ENCODE assay signal across 21 mouse cellular contexts in genomic region chrX:106030176-106030575, GRCm38 (mm10). TPM values are rescaled to one million over a fixed set of nuclear protein-coding genes. Genes with fewer than 3 reads are reported as not detected.
DNase-seq lines count a peak whose midpoint lies in the region; ATAC-seq and TF ChIP-seq lines count a peak whose summit lies in the region.
"Had no signal": no experiment of that assay in that cellular context is flagged by ENCODE, and none has a peak within 500 bp of the region (broad histone marks: within the 10 kb centered on the region; RNA-seq: fewer than 3 reads in every experiment).

No protein-coding gene starts in this region.

- TF ChIP-seq CTCF in CH12.LX (conservative IDR thresholded peaks at IDR 0.05 in 1 of 2, IDR thresholded peaks at IDR 0.05 in 1 of 2; ENCODE audit: low read depth in 2 of 2, low read length in 2 of 2) = no peak

- TF ChIP-seq RAD21 in CH12.LX (IDR thresholded peaks at IDR 0.05; ENCODE audit: low read depth, low read length) = no peak

- in situ Hi-C loops in CH12.LX (cut with MboI; ENCODE audit: low pct_ligation_motif_present, low pct_unique_long_range_greater_than_20kb, low sequenced_read_pairs) = no loop called here

- H3K4me1 ChIP-seq in liver, embryonic 13.5 days (replicated peaks) = peaks cover 17% of the 10 kb centered on the region; the same call in 1 of the 2 replicates
- H3K4me1 ChIP-seq in neural tube, embryonic 13.5 days (replicated peaks) = peaks cover 27% of the 10 kb centered on the region
- H3K4me1 ChIP-seq in neural tube, embryonic 15.5 days = peaks cover 4% of the 10 kb centered on the region; the same call in 1 of the 2 replicates
- peaks cover 0 to 18% of the 10 kb centered on the region in 2 experiments; a peak in 2 of 4 replicates for H3K4me1 ChIP-seq in CH12.LX (ENCODE audit: control insufficient read depth in 1 of 2, insufficient read depth in 2 of 2)
- H3K4me1 ChIP-seq: embryonic facial prominence, embryonic 13.5 days; heart, embryonic 12.5 days had no signal

- no peak for DNase-seq in liver, embryonic 13.5 days
- no peak for DNase-seq in liver
- DNase-seq in CH12.LX (ENCODE audit: extremely low read depth) = no peak
- DNase-seq in embryo, embryonic 10.5 days (ENCODE audit: low spot score) = no peak
- no peak for DNase-seq in urinary bladder, adult 2 months (ENCODE audit: low spot score)
- DNase-seq: adrenal gland, postnatal 36 days; B cell, adult 2 months; cerebellum, adult 11-12 months; cerebellum, adult 9-10 months; cerebellum, postnatal 25 days; forebrain, postnatal 0 days; gastrocnemius, postnatal 14 days had no signal

- H3K4me3 ChIP-seq in liver, embryonic 13.5 days (replicated peaks) = no peak overlapping the region
- no peak overlapping the region for H3K4me3 ChIP-seq in neural tube, embryonic 13.5 days
- H3K4me3 ChIP-seq in neural tube, embryonic 15.5 days (replicated peaks) = no peak overlapping the region
- H3K4me3 ChIP-seq in CH12.LX (replicated peaks in 1 of 3; ENCODE audit: low read depth in 2 of 3, low read length in 2 of 3, poor library complexity in 1 of 3) (peak overlapping the region in 1 of 3 experiments; percentile 8), macrophage (ENCODE audit: inconsistent target) (no peak overlapping the region)
- H3K4me3 ChIP-seq: embryonic facial prominence, embryonic 13.5 days; forebrain, embryonic 12.5 days; heart, embryonic 12.5 days; hindbrain, embryonic 10.5 days had no signal

- dilution Hi-C loops in CH12.LX (cut with MboI; ENCODE audit: extremely low pct_ligation_motif_present, extremely low pct_unique_long_range_greater_than_20kb, low sequenced_read_pairs) = no loop called here

- WGBS in liver, embryonic 13.5 days (ENCODE audit: insufficient replicate concordance) = 62% methylated on average over 5 of the region's 5 CpGs
- 81% methylated on average over 5 of the region's 5 CpGs for WGBS in neural tube, embryonic 13.5 days
- WGBS in neural tube, embryonic 15.5 days = 76% methylated on average over 5 of the region's 5 CpGs
- WGBS in macrophage (ENCODE audit: missing documents) = 83% methylated on average over 5 of the region's 5 CpGs

- ATAC-seq in liver, embryonic 13.5 days (ENCODE audit: low read depth) = no peak
- no peak for ATAC-seq in neural tube, embryonic 13.5 days (ENCODE audit: low read depth)
- no peak for ATAC-seq in neural tube, embryonic 15.5 days (ENCODE audit: low FRiP score)
- ATAC-seq: CD4-positive, CD25-positive, alpha-beta regulatory T cell, adult 4 months; forebrain, postnatal 0 days had no signal

- no peak for TF ChIP-seq EP300 in CH12.LX (IDR thresholded peaks at IDR 0.05; ENCODE audit: low read length)

- no peaks in the 10 kb centered on the region for H3K27me3 ChIP-seq in liver, embryonic 13.5 days
- no peaks in the 10 kb centered on the region for H3K27me3 ChIP-seq in neural tube, embryonic 13.5 days
- H3K27me3 ChIP-seq in neural tube, embryonic 15.5 days (replicated peaks) = no peaks in the 10 kb centered on the region
- H3K27me3 ChIP-seq in CH12.LX (replicated peaks) = no peaks in the 10 kb centered on the region
- H3K27me3 ChIP-seq: heart, embryonic 12.5 days had no signal

- TF ChIP-seq POLR2A in CH12.LX (IDR thresholded peaks at IDR 0.05; ENCODE audit: low read depth, low read length) = no peak

- H3K79me2 ChIP-seq in CH12.LX (replicated peaks; ENCODE audit: control insufficient read depth, extremely low read depth, insufficient read depth, poor library complexity, severe bottlenecking) (peaks cover 26% of the 10 kb centered on the region), macrophage (ENCODE audit: inconsistent target) (peaks cover 76% of the 10 kb centered on the region)

- H3K9me3 ChIP-seq in liver, embryonic 13.5 days (replicated peaks) = no peaks in the 10 kb centered on the region
- no peaks in the 10 kb centered on the region for H3K9me3 ChIP-seq in neural tube, embryonic 13.5 days
- no peaks in the 10 kb centered on the region for H3K9me3 ChIP-seq in neural tube, embryonic 15.5 days (replicated peaks)
- H3K9me3 ChIP-seq in CH12.LX (replicated peaks; ENCODE audit: low read length) = no peaks in the 10 kb centered on the region
- H3K9me3 ChIP-seq: embryonic facial prominence, embryonic 13.5 days; forebrain, embryonic 12.5 days; heart, embryonic 12.5 days; hindbrain, embryonic 10.5 days had no signal

- H3K36me3 ChIP-seq in liver, embryonic 13.5 days = no peaks in the 10 kb centered on the region
- H3K36me3 ChIP-seq in neural tube, embryonic 13.5 days = no peaks in the 10 kb centered on the region
- H3K36me3 ChIP-seq in neural tube, embryonic 15.5 days = no peaks in the 10 kb centered on the region
- H3K36me3 ChIP-seq in CH12.LX (replicated peaks in 1 of 2; ENCODE audit: control insufficient read depth in 1 of 2, insufficient read depth in 1 of 2, low read length in 1 of 2) = no peaks in the 10 kb centered on the region
- no peaks in the 10 kb centered on the region for H3K36me3 ChIP-seq in macrophage (ENCODE audit: inconsistent target)
- H3K36me3 ChIP-seq: embryonic facial prominence, embryonic 13.5 days; forebrain, embryonic 12.5 days; heart, embryonic 12.5 days; hindbrain, embryonic 10.5 days had no signal

- H3K27ac ChIP-seq in liver, embryonic 13.5 days = no peak overlapping the region
- no peak overlapping the region for H3K27ac ChIP-seq in neural tube, embryonic 13.5 days (replicated peaks)
- H3K27ac ChIP-seq in neural tube, embryonic 15.5 days (replicated peaks) = no peak overlapping the region
- H3K27ac ChIP-seq in CH12.LX (ENCODE audit: insufficient read depth, low read depth) (no peak overlapping the region), macrophage (peak overlapping the region; percentile 43)
- H3K27ac ChIP-seq: embryonic facial prominence, embryonic 13.5 days; forebrain, embryonic 12.5 days; hindbrain, embryonic 10.5 days; hindbrain, embryonic 14.5 days had no signal

- H3K9ac ChIP-seq in liver, embryonic 13.5 days = no peak overlapping the region
- no peak overlapping the region for H3K9ac ChIP-seq in neural tube, embryonic 13.5 days
- H3K9ac ChIP-seq in neural tube, embryonic 15.5 days (replicated peaks) = no peak overlapping the region
- peak overlapping the region; percentile 48; the same call in 1 of the 2 replicates for H3K9ac ChIP-seq in CH12.LX (ENCODE audit: insufficient read depth, low read depth)
- H3K9ac ChIP-seq: embryonic facial prominence, embryonic 13.5 days; forebrain, embryonic 12.5 days; forebrain, postnatal 0 days; heart, embryonic 12.5 days; hindbrain, embryonic 14.5 days had no signal

- 0 out of 2 replicates have a peak overlapping the region, but pooled peaks have one; percentile 14 for H3K4me2 ChIP-seq in liver, embryonic 13.5 days
- peak overlapping the region; percentile 14; the same call in 1 of the 2 replicates for H3K4me2 ChIP-seq in neural tube, embryonic 13.5 days
- H3K4me2 ChIP-seq in neural tube, embryonic 15.5 days = no peak overlapping the region
- H3K4me2 ChIP-seq in CH12.LX (ENCODE audit: insufficient read depth, low read depth, poor library complexity, severe bottlenecking) = peak overlapping the region; percentile 66
- H3K4me2 ChIP-seq: embryonic facial prominence, embryonic 13.5 days; forebrain, embryonic 12.5 days; heart, embryonic 12.5 days; hindbrain, embryonic 14.5 days had no signal

TF ChIP-seq in CH12.LX, 34 proteins besides CTCF, POLR2A, EP300 and RAD21 (continues in another document):
- TF ChIP-seq ZNF384 (IDR thresholded peaks at IDR 0.05; ENCODE audit: low read depth, low read length) = peak; percentile 39; the same call in 1 of the 2 replicates

RNA-seq across cellular contexts. Expression of gene Atp7a, which starts 3.1 kb away (rescaled TPM):
- 6.7 and 8.5 TPM in 2 replicates for polyA plus RNA-seq in liver, embryonic 13.5 days (2015; fragmentation: Nextera tagmentation; extraction: Ambion mirVana)
- 14.8 and 16.2 TPM in 2 replicates for polyA plus RNA-seq in neural tube, embryonic 13.5 days (2015; fragmentation: Nextera tagmentation; extraction: Ambion mirVana)
- 9.5 and 11.8 TPM in 2 replicates for polyA plus RNA-seq in neural tube, embryonic 15.5 days (2015; fragmentation: Nextera tagmentation; extraction: Ambion mirVana)
- total RNA-seq in CH12.LX (2012; rRNA removed) (5.4 and 5.7 TPM in 2 replicates), CH12.LX (2014; rRNA removed) (2.2 and 2.6 TPM in 2 replicates)
- polyA plus RNA-seq in CH12.LX (2012; ENCODE audit: insufficient read length, low read depth) (3.9 and 4.0 TPM in 2 replicates), macrophage (2018) (13.6 to 26.1 TPM (median 17.4 TPM) in 3 replicates)
- 100 to 1,000 TPM in 6 of 26 experiments, 10 to 100 TPM in 20; 48.7 to 129 (median 66.6) TPM for total RNA-seq in macrophage (2018; cell fraction: chromatin; rRNA removed)
- 10 to 100 TPM; 27.7 to 62.0 (median 35.6) TPM for total RNA-seq in macrophage (2018; cell fraction: cytosol; rRNA removed)
- total RNA-seq in macrophage (2018; cell fraction: nucleus; rRNA removed) = 100 to 1,000 TPM in 3 of 26 experiments, 10 to 100 TPM in 23; 51.0 to 104 (median 66.2) TPM
- polyA plus RNA-seq in urinary bladder, adult 2 months (2012; rRNA removed) = 4.6 and 5.7 TPM in 2 replicates

RNA-seq across cellular contexts. Expression of gene Cox7b, which starts 14.7 kb away (rescaled TPM):
- polyA plus RNA-seq in liver, embryonic 13.5 days (2015; fragmentation: Nextera tagmentation; extraction: Ambion mirVana) = 303 and 349 TPM in 2 replicates
- 418 and 442 TPM in 2 replicates for polyA plus RNA-seq in neural tube, embryonic 13.5 days (2015; fragmentation: Nextera tagmentation; extraction: Ambion mirVana)
- polyA plus RNA-seq in neural tube, embryonic 15.5 days (2015; fragmentation: Nextera tagmentation; extraction: Ambion mirVana) = 449 and 530 TPM in 2 replicates
- total RNA-seq in CH12.LX (2012; rRNA removed) = 222 and 270 TPM in 2 replicates
- total RNA-seq in CH12.LX (2014; rRNA removed) = 593 and 712 TPM in 2 replicates
- 705 and 804 TPM in 2 replicates for polyA plus RNA-seq in CH12.LX (2012; ENCODE audit: insufficient read length, low read depth)
- total RNA-seq in macrophage (2018; cell fraction: chromatin; rRNA removed) = 10 to 100 TPM in 12 of 26 experiments, 1 to 10 TPM in 14; 1.7 to 58.3 (median 8.4) TPM
- total RNA-seq in macrophage (2018; cell fraction: cytosol; rRNA removed) = 100 to 1,000 TPM in 17 of 26 experiments, 10 to 100 TPM in 9; 75.9 to 146 (median 108) TPM
- 10 to 100 TPM in 24 of 26 experiments, 1 to 10 TPM in 2; 5.7 to 45.6 (median 20.8) TPM for total RNA-seq in macrophage (2018; cell fraction: nucleus; rRNA removed)
- 110 to 158 TPM (median 123 TPM) in 3 replicates for polyA plus RNA-seq in macrophage (2018)
- 213 and 279 TPM in 2 replicates for polyA plus RNA-seq in urinary bladder, adult 2 months (2012; rRNA removed)

RNA-seq across cellular contexts. Expression of gene Magt1, which starts 18.5 kb away (rescaled TPM):
- polyA plus RNA-seq in liver, embryonic 13.5 days (2015; fragmentation: Nextera tagmentation; extraction: Ambion mirVana) = 30.9 and 41.9 TPM in 2 replicates
- 27.3 and 34.4 TPM in 2 replicates for polyA plus RNA-seq in neural tube, embryonic 13.5 days (2015; fragmentation: Nextera tagmentation; extraction: Ambion mirVana)
- 20.0 and 28.4 TPM in 2 replicates for polyA plus RNA-seq in neural tube, embryonic 15.5 days (2015; fragmentation: Nextera tagmentation; extraction: Ambion mirVana)
- total RNA-seq in CH12.LX (2012; rRNA removed) (55.1 and 60.7 TPM in 2 replicates), CH12.LX (2014; rRNA removed) (78.4 and 90.3 TPM in 2 replicates)
- polyA plus RNA-seq in CH12.LX (2012; ENCODE audit: insufficient read length, low read depth) (48.5 and 64.5 TPM in 2 replicates), macrophage (2018) (39.1 to 52.0 TPM (median 40.0 TPM) in 3 replicates)
- 10 to 100 TPM; 12.1 to 44.2 (median 26.4) TPM for total RNA-seq in macrophage (2018; cell fraction: chromatin; rRNA removed)
- total RNA-seq in macrophage (2018; cell fraction: cytosol; rRNA removed) = 10 to 100 TPM; 33.1 to 65.7 (median 45.8) TPM
- total RNA-seq in macrophage (2018; cell fraction: nucleus; rRNA removed) = 10 to 100 TPM; 25.3 to 83.5 (median 51.0) TPM
- 18.6 and 20.4 TPM in 2 replicates for polyA plus RNA-seq in urinary bladder, adult 2 months (2012; rRNA removed)
